14 mouse cellular contexts compared by ENCODE assay signal in genomic region chr14:121229036-121229773, GRCm38 (mm10).
"Had no signal": no experiment of that assay in that cellular context is flagged by ENCODE, and none has a peak within 500 bp of the region (broad histone marks: within the 10 kb centered on the region; RNA-seq: fewer than 3 reads in every experiment).

No protein-coding gene starts in this region.

- H3K36me3 ChIP-seq: liver, embryonic 15.5 days had no signal

- H3K9me3 ChIP-seq: hindbrain, embryonic 15.5 days; limb, embryonic 10.5 days; liver, embryonic 15.5 days; neural tube, embryonic 12.5 days had no signal

- H3K27me3 ChIP-seq: hindbrain, embryonic 15.5 days; liver, embryonic 15.5 days; neural tube, embryonic 12.5 days had no signal

- H3K4me1 ChIP-seq: hindbrain, embryonic 15.5 days; liver, embryonic 15.5 days; neural tube, embryonic 12.5 days had no signal

- H3K27ac ChIP-seq: hindbrain, embryonic 15.5 days; left cerebral cortex, adult 2 months; limb, embryonic 10.5 days; liver, embryonic 15.5 days; neural tube, embryonic 12.5 days had no signal

- H3K4me2 ChIP-seq: hindbrain, embryonic 15.5 days; liver, embryonic 11.5 days; liver, embryonic 15.5 days; neural tube, embryonic 12.5 days had no signal

- H3K4me3 ChIP-seq: hindbrain, embryonic 15.5 days; left cerebral cortex, adult 2 months; limb, embryonic 10.5 days; liver, embryonic 15.5 days; neural tube, embryonic 12.5 days had no signal

- DNase-seq: lung, adult 2 months; lung, postnatal 36 days; midbrain, embryonic 14.5 days; right cerebral cortex, postnatal 25 days; thymus, postnatal 14 days had no signal

- ATAC-seq: inflammation-experienced regulatory T-cells, adult 6 months; intestine, postnatal 0 days; lung, postnatal 0 days had no signal

- H3K9ac ChIP-seq: hindbrain, embryonic 15.5 days; liver, embryonic 15.5 days; neural tube, embryonic 12.5 days had no signal
